Mouse (Mus musculus): ENCODE results near the gene Usp43.

GRCm38 (mm10) chr11:67828360-67829059, 93.4 kb downstream of the Usp43 start:
- TF ChIP-seq EP300 (IDR thresholded peaks at IDR 0.05; ENCODE audit: low read length) (no peak), JUND (conservative IDR thresholded peaks at IDR 0.05; ENCODE audit: low read depth, low read length) (no peak), POLR2A (IDR thresholded peaks at IDR 0.05; ENCODE audit: low read depth, low read length) (no peak), HCFC1 (IDR thresholded peaks at IDR 0.05; ENCODE audit: low read depth, low read length) (no peak), MAZ (IDR thresholded peaks at IDR 0.05; ENCODE audit: low read depth, low read length) (no peak)
